Mouse (Mus musculus) midbrain, embryonic 12.5 days (tissue): ENCODE results near the gene Gm20916. TPM values are rescaled to one million over a fixed set of nuclear protein-coding genes. Genes with fewer than 3 reads are reported as not detected.
"Not testable (repeated sequence)": the region's sequence is repeated elsewhere in the genome, so short reads cannot be mapped to it uniquely, and the experiment has no call there.

Experiments
- ATAC-seq: fragments of 200-750 bp; cut with Nextera tagmentation; 2 replicates; pipeline ENCODE4 v1.8.0; 2017; ENCODE audit warnings: low read depth, moderate TSS enrichment, moderate library complexity; ENCODE audit not compliant: low FRiP score
- H3K27ac ChIP-seq: fragments of 300-500 bp; sonication (generic); replicated peaks from 2 replicates; pipeline ENCODE4 v1.5.1; 2016; ENCODE audit warnings: mild to moderate bottlenecking
- H3K27me3 ChIP-seq: fragments of 300-500 bp; sonication (generic); 2 replicates; pipeline ENCODE4 v1.6.1; 2016; ENCODE audit warnings: mild to moderate bottlenecking
- H3K36me3 ChIP-seq: fragments of 300-500 bp; sonication (generic); 2 replicates; pipeline ENCODE4 v1.6.1; 2016
- H3K4me1 ChIP-seq: fragments of 300-500 bp; sonication (generic); 2 replicates; pipeline ENCODE4 v1.6.1; 2016
- H3K4me2 ChIP-seq: fragments of 300-500 bp; sonication (generic); replicated peaks from 2 replicates; pipeline ENCODE4 v1.6.1; 2016; ENCODE audit warnings: mild to moderate bottlenecking, moderate library complexity
- H3K4me3 ChIP-seq: fragments of 300-500 bp; sonication (generic); 2 replicates; pipeline ENCODE4 v1.5.1; 2016; ENCODE audit warnings: mild to moderate bottlenecking
- H3K9ac ChIP-seq: fragments of 300-500 bp; sonication (generic); replicated peaks from 2 replicates; pipeline ENCODE4 v1.6.1; 2016; ENCODE audit warnings: mild to moderate bottlenecking, moderate library complexity
- H3K9me3 ChIP-seq: fragments of 300-500 bp; sonication (generic); 2 replicates; pipeline ENCODE4 v1.6.1; 2016; ENCODE audit warnings: mild to moderate bottlenecking
- WGBS: fragments of 180-500 bp; shearing (Covaris S2); methylation state at CpG from one replicate; pipeline ENCODE4 v1.1.7; 2016; 5-methylcytosine and 5-hydroxymethylcytosine counted together
- polyA plus RNA-seq: library from polyadenylated mRNA; unstranded; fragments of >200 nt; fragmentation: Nextera tagmentation; extraction: Ambion mirVana; gene quantifications from 2 replicates; pipeline ENCODE4 v1.2.1, GENCODE M21; 2016

Gene Gm20916
- polyA plus RNA-seq = not detected in 2 replicates

- not testable (repeated sequence) for H3K9me3 ChIP-seq, H3K27me3 ChIP-seq, H3K36me3 ChIP-seq, H3K9ac ChIP-seq, H3K4me2 ChIP-seq, H3K27ac ChIP-seq, H3K4me3 ChIP-seq, H3K4me1 ChIP-seq, ATAC-seq
- WGBS = no CpG with 5 or more reads among the region's 6 CpGs
These were observed at the start of gene Gm20916 for GRCm38 (mm10) chrY:79319265-79319664. Gene Gm20916 (plus strand): TSS chrY:79319565.

Other genes starting within 250 kb of the Gm20916 start
- not detected in 2 replicates for gene Gm20917, start 168.4 kb upstream of the Gm20916 start, polyA plus RNA-seq